Mouse (Mus musculus) cerebellum, postnatal 36 days (tissue): ENCODE measurements at regions not wholly inside any gene's neighbourhood (a gene's known extent, or its start where the extent isn't known, plus 50 kb on each side); places are given as distances from the start of the nearest gene placed in this dataset.
"Not testable (repeated sequence)": the region's sequence is repeated elsewhere in the genome, so short reads cannot be mapped to it uniquely, and the experiment has no call there.

Experiments
- DNase-seq, 2 experiments: peaks; one replicate each; pipeline ENCODE4 v3.0.0; 2021 to 2022; ENCODE audit warnings: mixed read lengths in 2 of 2

GRCm38 (mm10) chr12:15555471-15555870, 261.3 kb downstream of the Trib2 start:
- no peak for DNase-seq

GRCm38 (mm10) chr12:15553681-15554007, 263.1 kb downstream of the Trib2 start:
- DNase-seq, result no peak

GRCm38 (mm10) chr12:15552979-15553680, 263.6 kb downstream of the Trib2 start:
- no peak for DNase-seq

- DNase-seq, result no peak
These were observed 264.5 kb downstream of the Trib2 start for GRCm38 (mm10) chr12:15552210-15552609.

GRCm38 (mm10) chr12:15551281-15551900, 265.3 kb downstream of the Trib2 start:
- DNase-seq, result no peak

- no peak for DNase-seq
These were observed 272.4 kb downstream of the Trib2 start for GRCm38 (mm10) chr12:15544351-15544750.

- DNase-seq, result no peak
These were observed 274.2 kb downstream of the Trib2 start for GRCm38 (mm10) chr12:15542486-15542885.

GRCm38 (mm10) chr12:15536852-15537368, 279.8 kb downstream of the Trib2 start:
- DNase-seq, result no peak

GRCm38 (mm10) chr12:15536247-15536646, 280.5 kb downstream of the Trib2 start:
- DNase-seq, result no peak

GRCm38 (mm10) chr12:15535822-15536221, 280.9 kb downstream of the Trib2 start:
- DNase-seq, result peak; percentile 75 to 79

GRCm38 (mm10) chr12:15520783-15521407, 295.8 kb downstream of the Trib2 start:
- DNase-seq, result no peak

GRCm38 (mm10) chr12:15511994-15512393, 304.7 kb downstream of the Trib2 start:
- no peak for DNase-seq

GRCm38 (mm10) chr12:15507576-15507975, 309.1 kb downstream of the Trib2 start:
- DNase-seq, result peak in 1 of 2 experiments; percentile 4

GRCm38 (mm10) chr12:15493640-15494039, 323.1 kb downstream of the Trib2 start:
- DNase-seq, result no peak

GRCm38 (mm10) chr12:15472741-15473140, 344.0 kb downstream of the Trib2 start:
- DNase-seq, result no peak

GRCm38 (mm10) chr12:15459429-15459828, 357.3 kb downstream of the Trib2 start:
- no peak for DNase-seq

- not testable (repeated sequence) for DNase-seq
These were observed 360.4 kb downstream of the Trib2 start for GRCm38 (mm10) chr12:15456369-15456768.

- DNase-seq, result no peak
These were observed 361.0 kb downstream of the Trib2 start for GRCm38 (mm10) chr12:15455744-15456143.

GRCm38 (mm10) chr12:15449484-15449883, 367.2 kb downstream of the Trib2 start:
- no peak for DNase-seq

GRCm38 (mm10) chr12:15416180-15416766, 400.4 kb downstream of the Trib2 start:
- no peak for DNase-seq

GRCm38 (mm10) chr12:15410419-15410818, 406.3 kb downstream of the Trib2 start:
- no peak for DNase-seq

GRCm38 (mm10) chr12:15407577-15407976, 409.1 kb downstream of the Trib2 start:
- not testable (repeated sequence) for DNase-seq

- DNase-seq, result no peak
These were observed 424.1 kb downstream of the Trib2 start for GRCm38 (mm10) chr12:15392641-15393040.

GRCm38 (mm10) chr12:15388574-15388973, 428.1 kb downstream of the Trib2 start:
- no peak for DNase-seq
